Mouse (Mus musculus): ENCODE results near the gene Mia. TPM values are rescaled to one million over a fixed set of nuclear protein-coding genes. Genes with fewer than 3 reads are reported as not detected.

Gene Mia
- 1 to 10 TPM; 1.6 to 3.3 TPM for total RNA-seq (2021)
- long read RNA-seq, experiment 1, partial matches to known transcripts = 0 of 2 reads
- long read RNA-seq, experiment 1, other reads (novel, unspliced or antisense) = 0 of 2 reads
- long read RNA-seq, experiment 2, partial matches to known transcripts = 1 of 3 reads
- long read RNA-seq, experiment 2, other reads (novel, unspliced or antisense) = 0 of 3 reads

DNA sequence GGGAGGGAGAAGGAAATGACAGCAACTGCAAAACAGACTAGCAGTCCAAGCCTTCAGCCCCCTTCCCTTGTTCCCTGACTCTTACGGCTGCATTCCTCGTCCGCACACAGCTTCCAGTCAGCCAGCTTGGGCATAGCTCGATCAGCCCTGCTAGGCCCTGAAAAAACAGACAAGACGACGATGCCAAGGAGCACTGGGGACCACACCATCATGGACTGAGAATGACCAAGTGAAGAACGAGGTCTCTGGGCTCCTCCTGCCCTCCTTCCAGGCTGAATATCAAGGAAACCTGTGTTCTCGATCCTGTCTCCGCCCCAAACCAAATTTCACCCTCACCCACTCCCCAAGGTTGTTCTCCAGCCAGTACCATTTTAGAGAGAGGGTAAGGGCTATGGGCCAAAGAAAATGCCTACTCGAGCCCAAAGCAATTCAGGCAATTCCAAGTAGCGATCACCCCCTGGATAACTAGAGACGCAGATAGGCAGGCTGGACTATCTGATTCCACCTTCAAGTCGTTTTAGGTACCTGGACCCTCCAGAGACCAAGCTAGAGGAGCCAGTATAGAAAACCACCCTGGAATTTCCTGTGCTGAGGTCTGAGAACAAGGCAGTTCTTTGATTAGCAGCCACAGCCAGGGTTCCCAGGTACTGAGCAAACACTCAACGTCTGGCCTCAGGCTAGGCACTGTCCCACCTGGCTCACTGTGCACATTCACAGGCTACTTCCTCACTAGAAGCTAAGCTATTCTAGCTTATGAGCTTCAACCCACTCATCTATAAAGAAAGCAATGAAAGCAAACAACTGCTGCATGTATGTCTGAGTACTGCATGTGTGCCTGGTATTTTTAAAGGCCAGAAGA is at the start of gene Mia, which contains the start of gene Gm21983:
TSS of gene Mia (minus strand) at position 321 of the 859 bp plus-strand sequence.
TSS of gene Gm21983 (minus strand) at position 250 of the 859 bp plus-strand sequence.
- DNase-seq (ENCODE audit: low spot score in 2 of 2) = no peak
- intact Hi-C loops (cut with DNase I) = no loop called here

GRCm38 (mm10) chr7:27228865-27229264 is 47.9 kb upstream of the Mia start:
- no peak for DNase-seq (ENCODE audit: low spot score in 2 of 2)
- intact Hi-C loops (cut with DNase I) = no loop called here

- intact Hi-C loops (cut with DNase I) = no loop called here
- peak; percentile 91 to 92 for DNase-seq (ENCODE audit: low spot score in 2 of 2)
Measured at GRCm38 (mm10) chr7:27228281-27228821, 47.4 kb upstream of the Mia start, which contains the start of gene Itpkc. Gene Itpkc (minus strand): TSS chr7:27228661.

- intact Hi-C loops (cut with DNase I) = no loop called here
- DNase-seq (ENCODE audit: low spot score in 2 of 2) = no peak
Measured at GRCm38 (mm10) chr7:27227676-27228075, 46.7 kb upstream of the Mia start.

- DNase-seq (ENCODE audit: low spot score in 2 of 2) = no peak
- intact Hi-C loops (cut with DNase I) = no loop called here
Measured at GRCm38 (mm10) chr7:27227276-27227675, 46.3 kb upstream of the Mia start.

DNA sequence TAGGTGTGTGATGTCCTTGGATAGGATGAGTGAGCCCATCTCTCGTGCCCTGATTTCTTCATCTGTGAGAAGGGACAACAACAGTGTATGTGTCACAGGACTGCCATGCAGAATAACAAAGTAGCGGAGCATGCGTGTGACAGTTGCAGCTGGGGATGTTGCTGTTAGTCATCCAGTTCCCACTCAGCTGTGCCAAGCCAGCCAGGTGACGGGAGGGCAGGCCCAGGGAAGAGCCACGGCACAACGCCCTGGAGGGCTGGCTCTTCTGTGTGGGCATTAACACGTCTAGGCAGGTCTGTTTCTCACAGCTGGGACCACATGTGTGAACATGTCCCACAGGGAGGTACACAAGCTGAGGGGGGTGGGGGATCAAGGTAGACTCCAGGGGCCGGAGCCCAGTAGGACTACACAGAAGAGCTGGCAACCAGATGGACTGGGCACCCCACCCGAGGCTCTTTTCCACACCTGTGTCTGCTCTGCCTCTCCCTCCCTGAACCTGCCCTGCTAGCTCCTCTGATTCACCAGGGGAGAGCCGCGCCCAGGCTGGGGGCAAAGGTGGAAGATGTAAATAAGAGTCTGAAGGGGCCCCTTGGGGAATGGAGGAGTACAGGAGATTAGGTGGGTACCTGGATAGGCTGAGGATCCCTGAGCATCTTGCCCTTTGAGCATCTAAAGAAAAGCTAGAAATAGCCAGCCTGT is 44.1 kb upstream of the Mia start:
- peak; percentile 39 to 71 for DNase-seq (ENCODE audit: low spot score in 2 of 2)
- intact Hi-C loops (cut with DNase I) = no loop called here

GRCm38 (mm10) chr7:27222538-27222937 is 41.6 kb upstream of the Mia start:
- DNase-seq (ENCODE audit: low spot score in 2 of 2) = no peak
- intact Hi-C loops (cut with DNase I) = no loop called here

- intact Hi-C loops (cut with DNase I) = no loop called here
Measured at GRCm38 (mm10) chr7:27221939-27222338, 41.0 kb upstream of the Mia start.

GRCm38 (mm10) chr7:27219937-27220336 is 39.0 kb upstream of the Mia start:
- DNase-seq (ENCODE audit: low spot score in 2 of 2) = no peak
- intact Hi-C loops (cut with DNase I) = no loop called here

More at GRCm38 (mm10) chr7:27221939-27222338, 41.0 kb upstream of the Mia start:
- no peak for DNase-seq (ENCODE audit: low spot score in 2 of 2)

DNA sequence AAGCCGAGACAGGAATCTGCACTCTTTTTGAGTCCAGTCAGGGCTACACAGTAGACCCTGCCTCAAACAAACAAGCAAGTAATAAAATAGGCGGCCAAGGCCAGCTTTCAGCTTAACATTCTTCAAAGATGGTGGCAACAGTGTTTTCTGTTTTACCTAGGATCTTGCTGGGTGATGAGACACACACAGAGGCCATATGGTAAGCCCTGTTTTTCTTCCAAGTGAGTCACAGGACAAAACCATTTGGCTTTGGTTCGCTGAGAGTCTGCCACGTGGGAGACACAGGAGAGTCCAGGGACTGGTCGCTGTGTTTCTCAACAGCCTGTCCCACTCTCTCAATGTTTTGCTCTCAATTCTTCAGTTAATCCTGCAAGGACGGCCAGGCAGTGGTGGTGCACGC is 37.6 kb upstream of the Mia start:
- intact Hi-C loops (cut with DNase I) = no loop called here
- DNase-seq (ENCODE audit: low spot score in 2 of 2) = no peak

- intact Hi-C loops (cut with DNase I) = no loop called here
- no peak for DNase-seq (ENCODE audit: low spot score in 2 of 2)
Measured at GRCm38 (mm10) chr7:27212626-27213025, 31.7 kb upstream of the Mia start.

DNA sequence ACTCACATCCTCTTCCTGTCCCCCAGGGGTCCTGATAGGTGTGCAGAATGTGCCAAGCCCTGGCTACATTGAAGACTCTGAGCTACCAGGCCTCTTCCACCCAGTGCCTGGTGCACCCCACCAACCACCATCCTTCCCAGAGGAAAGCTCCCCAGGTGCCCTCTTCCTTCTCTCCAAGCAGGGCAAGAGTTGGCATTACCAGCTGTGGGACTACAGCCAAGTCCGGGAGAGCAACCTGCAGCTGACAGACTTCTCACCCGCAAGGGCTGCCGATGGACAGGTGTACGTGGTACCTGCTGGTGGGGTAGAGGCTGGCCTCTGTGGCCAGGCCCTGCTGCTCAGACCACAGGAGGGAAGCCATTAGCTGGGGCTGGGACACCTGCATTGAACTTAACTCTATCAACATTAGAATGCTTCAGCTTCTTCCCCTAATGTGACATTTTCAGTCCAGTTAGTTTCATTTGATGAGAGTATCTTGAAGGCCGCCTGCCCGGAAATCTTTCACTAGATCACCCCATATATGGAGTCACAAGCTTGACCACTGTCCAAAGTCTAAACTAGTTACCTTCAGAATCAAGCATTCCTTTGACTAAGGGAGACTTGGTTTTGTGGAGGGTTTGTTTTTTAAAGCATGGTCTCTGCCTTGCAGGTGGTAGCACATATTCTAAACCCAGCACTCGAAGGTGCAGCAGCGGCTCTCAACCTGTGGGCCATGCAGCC is 22.9 kb upstream of the Mia start:
- DNase-seq (ENCODE audit: low spot score in 2 of 2) = no peak
- intact Hi-C loops (cut with DNase I) = no loop called here

DNA sequence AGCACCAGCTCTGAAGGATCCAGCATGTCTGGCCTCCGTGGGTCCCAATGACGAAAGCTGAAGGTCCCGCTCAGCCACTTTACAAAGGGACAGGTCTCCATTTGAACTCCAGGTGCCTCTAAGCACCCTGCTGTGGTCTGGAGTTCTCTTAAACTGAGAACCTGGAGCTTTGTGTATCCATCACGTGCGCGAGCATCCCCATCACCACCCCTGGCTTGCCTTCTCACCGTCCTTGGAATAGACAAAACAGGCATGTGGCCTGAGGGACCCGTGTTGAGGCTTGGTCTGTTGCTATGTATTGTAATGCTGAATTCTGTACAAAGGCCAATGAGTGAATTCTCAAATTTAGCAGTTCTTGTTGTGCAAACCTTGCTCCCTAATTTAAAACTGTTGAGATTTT is 17.8 kb upstream of the Mia start:
- intact Hi-C loops (cut with DNase I) = no loop called here
- no peak for DNase-seq (ENCODE audit: low spot score in 2 of 2)

- DNase-seq (ENCODE audit: low spot score in 2 of 2) = no peak
- intact Hi-C loops (cut with DNase I) = no loop called here
Measured at GRCm38 (mm10) chr7:27198355-27198754, 17.4 kb upstream of the Mia start.

DNA sequence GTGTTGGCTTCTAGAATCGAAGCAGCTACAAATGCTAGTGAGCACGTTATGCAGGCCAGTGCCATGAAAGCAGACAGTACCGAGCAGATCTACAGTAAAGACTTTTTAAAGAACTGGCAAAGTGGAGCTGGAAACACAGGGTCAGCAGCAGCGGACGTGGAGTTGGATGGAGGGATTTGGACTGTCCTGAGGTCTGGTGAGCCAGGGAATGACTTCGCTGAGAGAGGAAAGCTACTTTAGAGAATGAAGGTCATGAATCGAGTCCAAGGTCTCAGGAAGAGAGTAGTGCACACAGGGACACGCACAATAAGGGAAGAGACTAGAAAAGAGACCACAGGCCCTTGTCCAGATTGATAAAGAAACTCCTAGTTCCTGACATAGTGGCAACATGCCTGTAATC is 16.7 kb upstream of the Mia start:
- intact Hi-C loops (cut with DNase I) = no loop called here

GRCm38 (mm10) chr7:27197136-27197535 is 16.2 kb upstream of the Mia start:
- DNase-seq (ENCODE audit: low spot score in 2 of 2) = no peak
- intact Hi-C loops (cut with DNase I) = no loop called here

More for the DNA sequence above, 16.7 kb upstream of the Mia start:
- DNase-seq (ENCODE audit: low spot score in 2 of 2) = no peak

- intact Hi-C loops (cut with DNase I) = no loop called here
Measured at GRCm38 (mm10) chr7:27195681-27196611, 15.0 kb upstream of the Mia start, which contains the start of the genes BC024978 and Snrpa. Gene BC024978 (plus strand): TSS chr7:27195781. Gene Snrpa (minus strand): TSS chr7:27196271.

GRCm38 (mm10) chr7:27193731-27194130 is 12.8 kb upstream of the Mia start:
- DNase-seq (ENCODE audit: low spot score in 2 of 2) = no peak
- intact Hi-C loops (cut with DNase I) = no loop called here

More at GRCm38 (mm10) chr7:27195681-27196611, 15.0 kb upstream of the Mia start, which contains the start of the genes BC024978 and Snrpa:
- peak; percentile 97 to 100 for DNase-seq (ENCODE audit: low spot score in 2 of 2)
